Mouse (Mus musculus): ENCODE measurements around the gene Chek1. TPM values are rescaled to one million over a fixed set of nuclear protein-coding genes. Genes with fewer than 3 reads are reported as not detected.

The Chek1 gene
- polyA plus RNA-seq, 1 experiment from 2014 or later = 33.8 TPM

DNA sequence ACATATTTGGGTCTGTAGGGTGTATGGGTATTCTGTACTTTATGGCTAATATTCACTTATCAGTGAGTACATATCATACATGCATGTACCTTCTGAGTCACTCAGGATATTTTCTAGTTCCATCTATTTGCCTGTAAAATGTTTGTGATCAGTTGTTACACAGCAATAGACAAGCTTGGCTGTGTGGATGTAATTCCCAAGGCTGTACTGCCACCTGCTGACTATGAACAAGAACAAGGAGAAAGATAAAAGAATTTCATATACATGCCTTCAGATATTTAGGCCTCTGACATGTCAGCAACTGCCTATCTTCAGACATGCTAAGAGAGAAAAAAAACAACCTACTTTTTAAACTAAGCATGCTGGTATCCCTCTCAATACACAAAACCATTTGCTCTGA is 39.5 kb downstream of the Chek1 start:
- Histone ChIP-seq H3K36me3 (no peaks in the 10 kb centered on the region), H3K4me3 (no peak overlapping the region), H3K27ac (no peak overlapping the region), H3K4me1 (no peaks in the 10 kb centered on the region), H3K4me2 (replicated peaks) (no peak overlapping the region), H3K9me3 (replicated peaks) (no peaks in the 10 kb centered on the region), H3K9ac (no peak overlapping the region), H3K27me3 (no peaks in the 10 kb centered on the region)
- no peak for ATAC-seq (ENCODE audit: low FRiP score)

DNA sequence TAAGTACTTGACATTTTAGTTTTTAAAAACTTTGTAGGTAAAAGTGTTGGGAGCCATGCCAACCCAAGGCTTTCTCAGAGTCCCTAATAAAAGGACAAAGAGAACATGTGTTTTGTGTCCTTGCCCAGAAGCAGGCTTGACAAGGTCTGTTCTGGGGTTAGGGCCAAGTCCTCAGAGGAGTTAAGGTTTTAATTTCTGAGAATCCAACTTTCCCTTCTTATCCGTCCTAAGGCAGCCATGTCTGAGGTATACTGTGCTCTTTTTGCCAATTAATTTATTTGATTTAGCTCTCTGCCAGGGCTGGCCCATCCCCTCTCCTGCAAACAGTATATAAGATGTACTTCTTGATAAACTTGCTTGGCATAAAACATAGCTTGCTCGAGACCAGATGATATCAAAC is 45.4 kb downstream of the Chek1 start:
- no peak for ATAC-seq (ENCODE audit: low FRiP score)
- H3K27ac ChIP-seq = no peak overlapping the region

More for the DNA sequence above, 45.4 kb downstream of the Chek1 start:
- Histone ChIP-seq H3K9ac (no peak overlapping the region), H3K4me1 (no peaks in the 10 kb centered on the region), H3K9me3 (replicated peaks) (no peaks in the 10 kb centered on the region), H3K4me3 (no peak overlapping the region), H3K27me3 (no peaks in the 10 kb centered on the region), H3K4me2 (replicated peaks) (no peak overlapping the region), H3K36me3 (no peaks in the 10 kb centered on the region)
- WGBS = 78% methylated on average over 2 of the region's 2 CpGs

Other genes starting within 250 kb of the Chek1 start
- not detected in 2 replicates for gene Gm5615, start 185.1 kb downstream of the Chek1 start, polyA plus RNA-seq (2016; fragmentation: Nextera tagmentation; extraction: Ambion mirVana)
- gene Gm17689, start 144.4 kb downstream of the Chek1 start, polyA plus RNA-seq (2016; fragmentation: Nextera tagmentation; extraction: Ambion mirVana) = not detected in 2 replicates
- not detected in 2 replicates for gene A630095E13Rik, start 83.7 kb downstream of the Chek1 start, polyA plus RNA-seq (2016; fragmentation: Nextera tagmentation; extraction: Ambion mirVana)
- not detected in 2 replicates for gene Acrv1, start 33.8 kb downstream of the Chek1 start, polyA plus RNA-seq (2016; fragmentation: Nextera tagmentation; extraction: Ambion mirVana)
- gene Stt3a, start 40.6 kb upstream of the Chek1 start, polyA plus RNA-seq (2016; fragmentation: Nextera tagmentation; extraction: Ambion mirVana) = 167 and 174 TPM in 2 replicates
- 119 TPM in 2 replicates for gene Ei24, start 70.3 kb upstream of the Chek1 start, polyA plus RNA-seq (2016; fragmentation: Nextera tagmentation; extraction: Ambion mirVana)
- gene Fez1, start 94.8 kb upstream of the Chek1 start, polyA plus RNA-seq (2016; fragmentation: Nextera tagmentation; extraction: Ambion mirVana) = 386 and 387 TPM in 2 replicates

Measured in hindbrain, embryonic 12.5 days (tissue).